Mouse (Mus musculus): ENCODE data around the gene Elovl6. TPM values are rescaled to one million over a fixed set of nuclear protein-coding genes. Genes with fewer than 3 reads are reported as not detected.

Elovl6 gene
- total RNA-seq, 4 experiments from 2014 or later, result 37.7 to 86.6 (median 48.4) TPM

DNA sequence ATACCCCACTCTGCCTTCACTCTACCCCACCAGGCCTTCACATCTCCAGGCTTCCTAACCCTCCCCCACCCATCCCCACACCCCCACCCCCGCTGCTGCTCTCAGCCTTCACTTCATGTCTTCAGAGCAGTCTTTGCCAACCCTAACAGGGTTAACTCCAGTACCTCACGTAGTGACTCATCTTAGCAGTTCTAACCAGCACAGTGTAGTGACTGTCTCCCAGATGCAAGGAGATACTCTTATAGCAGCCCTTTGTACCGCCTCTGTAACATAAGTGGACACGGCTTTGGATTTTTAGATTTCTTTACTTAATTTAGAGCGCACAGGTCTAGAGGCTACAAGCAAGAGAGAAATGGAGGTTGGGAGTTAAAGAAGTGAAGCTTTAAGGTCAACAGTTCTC is 116.4 kb downstream of the Elovl6 start:
- no peak for DNase-seq

DNA sequence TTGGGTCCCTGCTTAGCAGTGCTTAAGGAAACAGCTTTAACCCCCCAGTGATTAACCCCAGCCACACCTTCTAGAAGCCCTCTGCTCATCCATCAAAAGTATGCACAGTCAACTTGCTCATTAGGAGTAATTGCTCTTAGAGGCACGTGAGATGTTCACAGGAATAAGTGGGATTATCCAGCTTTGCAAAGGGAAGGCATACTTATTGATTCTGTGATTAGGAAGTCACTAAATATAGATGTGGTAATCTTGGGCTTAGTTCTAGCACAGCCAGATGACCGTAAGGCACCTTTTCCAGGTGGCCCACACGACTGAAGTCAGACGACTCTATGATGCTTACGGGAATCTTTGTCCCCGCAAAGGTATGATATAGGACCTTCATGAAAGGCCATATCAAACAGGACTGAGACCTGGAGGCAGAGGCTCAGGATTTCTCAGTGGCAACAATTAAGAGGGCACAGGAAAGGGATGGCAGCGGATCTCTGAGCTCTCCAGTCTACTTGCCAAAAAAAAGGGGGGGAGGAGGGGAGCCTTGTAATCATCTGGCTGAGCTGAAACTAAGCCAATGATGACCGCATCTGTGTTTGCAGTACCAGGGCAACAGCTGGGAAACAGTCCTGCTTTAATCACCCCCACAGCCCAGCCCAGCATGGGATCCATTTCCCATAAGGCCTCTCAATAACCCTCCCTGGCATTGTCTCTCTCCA is 117.6 kb downstream of the Elovl6 start:
- DNase-seq, result no peak

GRCm38 (mm10) chr3:129650293-129650612 is 118.1 kb downstream of the Elovl6 start:
- no peak for DNase-seq

DNA sequence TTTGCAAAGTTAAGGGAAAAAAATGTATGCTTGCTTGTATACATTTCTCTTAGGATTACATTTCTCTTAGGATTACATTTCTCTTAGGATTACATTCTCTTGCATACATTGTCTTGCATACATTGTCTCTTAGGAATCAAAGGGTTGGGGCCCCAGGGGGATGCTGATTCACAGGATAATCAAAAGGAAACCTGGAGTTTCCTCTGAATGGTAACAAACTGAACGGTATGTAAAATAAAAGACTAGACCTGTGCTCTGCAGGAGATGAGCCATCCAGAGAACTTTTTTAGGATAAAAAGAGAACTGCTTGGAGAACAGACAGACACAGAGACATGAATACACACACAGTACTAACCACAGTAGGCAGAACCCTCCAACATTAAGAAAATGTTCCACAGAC is 118.8 kb downstream of the Elovl6 start:
- DNase-seq, result no peak

DNA sequence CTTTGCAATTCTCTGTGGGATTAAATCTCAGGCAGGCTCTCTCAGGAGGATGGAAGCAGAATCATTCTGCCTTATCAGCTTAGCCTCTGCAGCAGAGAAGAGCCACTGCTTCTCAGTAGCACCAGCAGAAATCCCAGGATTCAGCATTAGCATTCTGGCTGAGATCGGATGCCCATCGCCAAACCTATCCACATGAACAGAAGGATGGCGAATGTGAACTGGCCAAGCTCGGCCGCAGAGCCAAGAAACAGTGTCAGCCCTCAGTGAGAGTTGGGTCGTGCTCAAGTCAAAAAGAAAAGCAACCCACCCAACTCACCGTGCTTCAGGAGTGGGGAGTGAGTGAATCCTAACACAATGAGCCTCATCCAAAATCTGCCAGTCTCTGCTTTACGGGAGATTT is 119.6 kb downstream of the Elovl6 start:
- DNase-seq, result no peak

DNA sequence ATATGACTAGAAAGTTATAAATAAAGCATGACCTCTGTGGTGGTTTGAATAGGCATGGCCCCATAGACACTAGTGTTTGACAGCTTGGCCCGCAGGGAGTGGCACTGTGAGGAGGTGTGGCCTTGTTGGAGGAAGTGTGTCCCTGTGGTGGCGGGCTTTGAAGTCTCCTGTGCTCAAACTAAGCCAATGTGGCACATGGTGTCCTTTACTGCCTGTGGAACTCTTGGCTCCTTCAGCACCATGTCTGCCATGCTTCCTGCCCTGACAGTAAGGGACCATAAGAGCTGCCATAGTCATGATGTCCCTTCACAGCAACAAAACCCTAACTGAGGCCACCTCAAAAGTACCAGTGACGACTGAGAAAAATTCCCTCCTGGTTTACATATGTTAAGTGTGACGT is 120.3 kb downstream of the Elovl6 start:
- DNase-seq, result no peak

DNA sequence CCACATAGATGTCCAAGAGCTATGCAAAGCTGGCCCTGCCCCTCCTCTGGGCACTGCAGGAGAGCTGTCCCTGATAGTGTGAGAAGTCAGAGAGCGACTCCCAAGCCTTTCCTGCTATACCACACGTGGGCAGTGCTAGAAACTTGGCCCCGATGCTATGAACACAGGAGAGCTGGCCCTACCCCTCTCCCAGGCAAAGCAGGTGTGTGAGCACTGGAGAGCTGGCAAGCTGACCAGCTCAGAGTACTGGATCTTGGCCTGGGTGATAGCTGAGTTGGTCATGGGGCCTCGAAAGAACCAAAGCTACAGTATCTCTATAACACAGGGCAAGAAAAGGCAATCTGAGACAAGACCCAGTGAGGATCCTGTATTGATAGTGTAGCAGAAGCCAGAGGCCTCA is 124.4 kb downstream of the Elovl6 start:
- DNase-seq, result no peak

DNA sequence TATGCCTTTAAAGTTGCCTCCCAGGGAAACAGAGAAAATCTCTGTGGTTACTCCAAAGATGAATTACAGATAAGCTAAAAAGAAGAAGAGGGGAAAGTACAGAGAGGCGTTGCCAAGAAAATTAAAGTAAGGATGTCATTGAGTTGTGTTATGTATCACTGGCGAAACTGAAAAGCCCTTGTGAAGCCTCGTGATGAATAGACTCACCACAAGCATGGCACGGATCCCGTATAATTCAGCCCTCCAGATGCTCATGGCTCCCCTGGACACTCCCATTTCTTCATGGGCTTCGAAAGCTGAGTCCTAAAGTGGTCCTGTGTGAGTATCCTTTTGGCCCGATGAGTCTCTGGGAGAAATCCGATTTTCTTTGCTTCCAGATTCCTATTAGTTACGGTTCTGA is 125.1 kb downstream of the Elovl6 start:
- DNase-seq, result no peak

GRCm38 (mm10) chr3:129657775-129658174 is 125.6 kb downstream of the Elovl6 start:
- DNase-seq, result no peak

DNA sequence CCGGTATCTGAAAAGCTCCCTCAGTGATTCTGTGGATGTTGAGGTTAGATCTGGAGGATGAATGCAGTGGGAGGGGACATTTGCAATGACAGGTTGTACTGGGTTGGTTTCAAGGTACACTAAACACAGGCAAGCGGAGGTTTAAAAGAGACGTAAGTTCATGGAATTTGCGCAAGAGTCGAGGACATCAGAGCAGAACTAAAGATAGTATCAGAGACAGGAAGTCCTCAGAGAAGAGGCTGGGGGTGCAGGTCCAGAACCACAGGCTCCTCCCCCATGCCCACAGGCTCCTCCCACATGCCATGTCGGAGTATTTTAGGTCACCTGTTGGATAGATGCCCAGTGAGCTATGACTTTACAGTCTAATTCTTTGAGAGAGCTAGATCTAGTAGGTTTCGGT is 126.6 kb downstream of the Elovl6 start:
- DNase-seq, result no peak

DNA sequence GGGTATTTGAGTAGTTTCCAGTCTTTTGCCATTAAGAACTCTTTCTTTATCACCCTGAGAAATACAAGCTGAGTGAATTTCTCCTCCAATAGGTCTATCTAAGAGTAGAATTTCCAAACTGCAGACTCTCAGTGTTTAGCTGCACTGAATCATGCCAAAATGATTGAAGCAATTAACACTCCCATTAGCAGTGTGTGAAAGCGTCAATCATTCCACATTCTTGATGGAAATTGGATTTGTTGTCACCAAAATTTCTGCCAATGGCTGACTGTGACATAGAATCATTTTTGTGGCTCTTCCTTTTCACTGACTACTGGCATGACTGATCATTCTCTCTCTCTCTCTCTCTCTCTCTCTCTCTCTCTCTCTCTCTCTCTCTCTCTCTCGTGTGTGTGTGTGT is 131.8 kb downstream of the Elovl6 start:
- DNase-seq, result no peak

GRCm38 (mm10) chr3:129675923-129676322 is 143.8 kb downstream of the Elovl6 start:
- DNase-seq, result no peak

GRCm38 (mm10) chr3:129680258-129680657 is 148.1 kb downstream of the Elovl6 start:
- no peak for DNase-seq

DNA sequence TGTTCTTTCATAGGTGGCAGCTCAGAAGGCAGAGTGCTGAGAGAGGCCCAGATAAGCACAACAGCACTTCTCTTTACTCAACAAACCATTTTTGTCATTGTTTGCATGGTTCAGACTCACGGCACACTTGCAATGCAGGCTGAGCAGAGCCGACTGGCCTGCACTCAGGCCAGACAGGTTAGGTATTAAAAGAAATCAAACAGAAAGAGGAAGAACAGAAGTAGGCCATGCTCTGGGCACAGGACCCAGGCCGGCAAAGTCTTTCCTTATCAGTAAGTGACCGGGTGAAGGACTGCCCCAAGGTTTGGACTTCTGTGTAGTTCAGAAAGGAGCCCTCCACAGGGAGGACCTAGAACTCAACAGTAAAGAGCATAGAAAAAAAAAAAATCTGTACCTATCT is 149.7 kb downstream of the Elovl6 start:
- no peak for DNase-seq

DNA sequence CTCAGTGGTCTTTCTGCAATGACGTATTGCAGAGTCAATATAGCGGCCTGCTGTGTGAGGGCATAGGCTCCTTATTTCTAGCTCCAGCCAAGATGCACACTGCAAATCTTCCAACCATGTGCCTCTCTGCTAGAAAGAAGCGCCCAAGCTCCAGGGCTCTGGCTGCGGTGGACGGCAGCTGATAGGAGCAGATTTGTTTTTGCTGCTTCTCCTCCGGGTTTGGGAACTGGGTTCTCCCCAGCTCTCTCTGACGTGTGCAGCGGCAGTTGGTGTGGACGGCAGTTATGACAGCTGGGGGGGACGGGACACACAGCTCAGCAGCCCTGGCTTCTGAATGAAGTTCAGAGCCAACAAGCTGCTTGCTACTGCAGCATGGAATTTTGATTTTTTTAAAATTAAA is 150.2 kb downstream of the Elovl6 start:
- DNase-seq, result no peak

DNA sequence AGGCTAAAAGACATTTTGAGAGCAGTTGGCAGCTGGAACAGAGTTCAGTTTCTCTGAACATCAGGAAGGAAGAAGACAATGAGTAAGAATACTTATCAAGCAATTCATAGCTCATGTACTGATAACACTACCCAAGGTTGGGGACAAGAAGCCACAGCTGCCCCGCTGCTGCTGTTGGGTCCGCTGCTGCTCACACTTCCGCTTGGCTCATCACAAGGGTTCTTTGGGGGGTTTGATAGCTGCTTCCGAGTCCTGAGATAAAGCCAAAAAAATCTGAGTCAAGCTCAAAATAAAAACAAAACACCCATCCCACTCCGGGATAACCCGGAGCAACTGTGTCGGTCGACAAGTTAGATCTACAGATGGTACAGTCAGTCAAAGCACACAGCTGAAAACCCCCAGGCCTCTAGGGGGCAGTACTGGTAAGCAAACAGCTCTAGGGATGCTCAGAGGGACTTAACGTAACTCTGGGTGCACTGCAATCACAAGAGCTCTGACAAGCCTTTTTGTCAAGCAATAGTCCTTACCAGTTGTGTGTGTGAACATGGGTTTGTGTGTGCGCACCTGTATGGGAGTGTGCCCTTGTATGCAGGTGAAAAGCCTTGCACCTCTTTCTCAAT is 151.0 kb downstream of the Elovl6 start:
- no peak for DNase-seq

DNA sequence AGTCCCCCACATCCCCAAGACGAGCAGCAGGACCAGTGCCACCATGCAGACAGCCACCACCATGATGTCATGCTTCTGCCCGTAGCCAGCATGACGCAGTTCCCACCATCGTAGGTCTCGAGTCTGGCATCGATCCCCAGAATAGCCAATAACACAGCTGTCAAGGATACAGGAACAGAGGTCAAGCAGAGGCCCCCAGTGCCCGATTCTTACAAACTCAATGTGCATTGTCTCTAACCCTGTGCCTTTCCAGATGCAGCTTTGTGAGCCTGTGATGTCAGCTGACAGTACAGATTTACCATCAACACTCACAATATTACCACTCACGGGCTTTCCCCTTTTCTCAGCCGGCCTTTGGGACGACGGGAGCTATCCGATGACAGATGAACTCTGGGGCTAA is 154.0 kb downstream of the Elovl6 start:
- DNase-seq, result no peak

DNA sequence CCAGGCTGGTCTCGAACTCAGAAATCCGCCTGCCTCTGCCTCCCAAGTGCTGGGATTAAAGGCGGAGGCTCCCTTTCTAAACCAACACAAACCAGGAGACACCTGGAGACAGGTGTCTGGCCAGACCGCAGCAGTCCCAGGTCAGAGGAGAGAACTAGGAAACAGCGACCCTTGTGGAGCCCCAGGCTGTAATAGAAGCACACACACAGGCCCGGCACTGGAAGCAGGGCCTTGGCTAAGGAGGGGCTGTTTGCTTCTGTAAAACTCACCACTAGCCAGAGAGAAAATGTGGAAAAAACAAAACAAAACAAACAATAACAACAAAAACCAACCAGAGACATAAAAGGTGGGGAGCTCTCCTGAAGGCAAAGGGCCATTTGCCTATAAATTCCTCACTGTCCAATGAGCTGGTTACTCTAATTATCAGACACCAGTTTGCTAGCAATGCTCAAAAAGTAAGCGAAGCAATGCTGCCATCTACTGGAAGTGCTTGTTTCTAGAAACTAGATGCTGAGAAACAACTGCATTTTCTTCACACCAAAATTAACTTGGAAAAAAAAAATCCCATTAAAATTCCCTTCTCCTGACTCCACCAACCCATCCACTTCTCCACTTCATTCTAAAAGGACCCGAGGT is 154.7 kb downstream of the Elovl6 start:
- DNase-seq, result no peak

- DNase-seq, result no peak
Observed at GRCm38 (mm10) chr3:129687429-129687828, 155.3 kb downstream of the Elovl6 start.

Small RNAs within 50 kb of the gene (microRNA-seq; reads per million reads assigned to microRNA genes)
- 0 reads per million in 2 experiments for gene Gm24515

Other genes starting within 250 kb of the Elovl6 start
- 10 to 100 TPM; 11.5 to 20.7 (median 16.1) TPM for gene Enpep, start 199.6 kb upstream of the Elovl6 start, total RNA-seq (2022)
- 1 to 10 TPM in 3 of 4 experiments, under 1 TPM in 1; 0.75 to 3.0 (median 2.3) TPM for gene Egf, start 223.0 kb downstream of the Elovl6 start, total RNA-seq (2022)